Mouse (Mus musculus) cerebellum, adult 2 months (tissue): ENCODE data around the gene Apoc2. TPM values are rescaled to one million over a fixed set of nuclear protein-coding genes. Genes with fewer than 3 reads are reported as not detected.

Source experiments
- DNase-seq, 2 experiments: peaks; one replicate each; pipeline ENCODE4 v3.0.0; 2021
- H3K27ac ChIP-seq: fragments of 200-500 bp; 2 replicates; pipeline ENCODE4 v1.5.1; 2012; ENCODE audit warnings: low read length, control low read depth, inconsistent platforms; ENCODE audit not compliant: insufficient read depth
- H3K27me3 ChIP-seq: fragments of 200-500 bp; 2 replicates; pipeline ENCODE4 v1.6.1; 2012; ENCODE audit warnings: inconsistent platforms, mild to moderate bottlenecking, low read length, moderate library complexity; ENCODE audit not compliant: control insufficient read depth, insufficient read depth
- H3K4me1 ChIP-seq: fragments of 200-500 bp; 2 replicates; pipeline ENCODE4 v1.6.1; 2011; ENCODE audit warnings: low read length; ENCODE audit not compliant: control insufficient read depth, insufficient read depth
- H3K4me3 ChIP-seq: fragments of 200-500 bp; replicated peaks from 2 replicates; pipeline ENCODE3; 2011; ENCODE audit warnings: mild to moderate bottlenecking, low read depth, low read length, control low read depth; ENCODE audit not compliant: insufficient read depth
- CTCF ChIP-seq: fragments of 200-500 bp; IDR thresholded peaks from 2 replicates; pipeline ENCODE4 v1.5.1; 2011; ENCODE audit warnings: low read depth, mild to moderate bottlenecking, control low read depth, low read length, moderate library complexity, borderline replicate concordance; ENCODE audit not compliant: insufficient read depth
- POLR2A ChIP-seq: fragments of 200-500 bp; IDR thresholded peaks from 2 replicates; pipeline ENCODE4 v1.6.1; 2011; ENCODE audit warnings: low read length, control low read depth, borderline replicate concordance; ENCODE audit not compliant: insufficient read depth
- WGBS: fragments of 180-500 bp; shearing (Covaris S2); methylation state at CpG from one replicate; pipeline ENCODE4 v1.1.7; 2018; 5-methylcytosine and 5-hydroxymethylcytosine counted together
- polyA plus RNA-seq: library from polyadenylated mRNA; depleted of rRNA; stranded (reverse); fragments of >200 nt; gene quantifications from 2 replicates; pipeline ENCODE4 v1.2.3, GENCODE M21; 2012

Gene Apoc2
- polyA plus RNA-seq, 1 experiment = not detected

DNA sequence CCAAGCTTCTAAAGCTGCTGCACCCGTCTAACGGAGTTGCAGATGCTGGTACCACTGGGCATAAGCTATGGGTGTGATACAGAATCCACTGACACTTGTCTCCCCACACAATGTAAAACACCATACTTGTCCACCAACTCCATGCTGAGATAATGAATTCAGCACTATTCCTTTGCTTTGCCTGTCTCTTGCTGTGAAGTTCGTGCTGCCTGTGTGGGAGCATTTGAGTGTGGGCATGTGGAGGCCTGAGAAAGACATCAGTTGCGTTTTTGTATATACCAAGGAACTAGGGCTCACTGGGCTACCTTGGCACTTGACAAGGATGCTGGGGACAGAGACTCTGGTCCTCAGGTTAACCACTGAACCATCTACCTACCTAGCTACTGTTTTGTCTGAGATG lies 36.5 kb downstream of the Apoc2 start:
- Histone ChIP-seq H3K4me1 (no peaks in the 10 kb centered on the region), H3K4me3 (no peak overlapping the region), H3K27ac (no peak overlapping the region), H3K27me3 (no peaks in the 10 kb centered on the region)
- no peak for DNase-seq
- no peak for TF ChIP-seq POLR2A
- WGBS = 81% methylated on average over 4 of the region's 4 CpGs

DNA sequence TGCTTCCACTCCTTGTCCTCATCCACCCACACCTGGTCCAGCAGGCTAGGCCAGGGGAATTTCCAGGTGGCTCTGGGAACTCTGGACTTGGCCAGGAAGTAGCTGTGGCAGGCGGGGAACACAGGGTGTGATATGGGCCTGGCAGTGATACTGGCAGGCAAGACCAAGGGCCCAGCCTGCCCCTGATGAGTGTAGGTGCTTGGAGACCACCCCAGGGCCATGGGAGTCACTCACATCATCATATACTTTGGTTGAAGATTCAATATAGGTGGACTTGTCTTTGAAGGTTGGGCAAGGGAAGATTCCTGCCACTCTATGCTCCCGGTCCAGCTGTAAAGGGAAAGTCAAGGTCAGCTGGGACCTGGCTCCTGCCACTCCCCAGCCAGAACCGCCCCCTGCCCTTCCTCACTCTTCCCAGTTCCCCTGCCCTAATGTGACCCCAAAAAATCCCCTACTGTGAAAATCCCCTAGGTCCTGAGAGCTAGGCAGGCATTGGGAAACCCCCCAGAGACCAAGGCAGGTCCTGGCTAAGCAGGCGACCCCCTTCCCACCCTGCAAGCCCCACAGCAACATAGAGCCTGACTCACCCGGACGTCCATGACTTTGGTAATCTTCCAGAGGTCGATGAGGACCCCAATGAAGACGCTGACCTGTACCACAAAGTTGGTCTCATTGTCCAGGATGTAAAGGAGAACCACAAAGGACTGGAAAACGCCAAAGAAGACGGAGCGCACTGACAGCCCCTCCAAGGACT lies 42.5 kb downstream of the Apoc2 start:
- H3K4me1 ChIP-seq = no peaks in the 10 kb centered on the region; the same call in 1 of the 2 replicates
- no peaks in the 10 kb centered on the region for H3K27me3 ChIP-seq
- no peak for TF ChIP-seq CTCF
- TF ChIP-seq POLR2A = no peak
- no peak for DNase-seq
- no peak overlapping the region for H3K4me3 ChIP-seq
- H3K27ac ChIP-seq = no peak overlapping the region
- 87% methylated on average over 11 of the region's 11 CpGs for WGBS

DNA sequence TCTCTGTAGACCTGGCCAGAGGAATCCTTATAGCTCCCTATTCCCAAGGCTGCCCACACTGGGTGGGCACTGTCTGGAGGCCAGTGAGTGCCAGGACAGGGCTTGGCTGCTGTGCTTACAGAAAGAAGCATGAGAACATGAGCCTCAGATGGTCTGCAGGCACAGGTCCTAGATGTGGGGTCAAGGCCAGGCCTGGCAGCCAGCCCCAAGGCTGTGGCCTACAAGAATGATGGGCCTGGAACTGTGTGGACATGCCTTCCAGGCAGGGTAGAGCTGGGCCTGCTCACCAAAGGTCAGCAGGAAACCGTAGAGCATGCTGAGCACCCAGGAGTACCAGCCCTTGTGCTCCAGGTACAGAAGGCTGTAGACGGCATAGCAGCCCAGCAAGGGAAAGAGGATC lies 43.1 kb downstream of the Apoc2 start:
- no peak for DNase-seq
- Histone ChIP-seq H3K27ac (no peak overlapping the region), H3K4me3 (no peak overlapping the region), H3K27me3 (no peaks in the 10 kb centered on the region), H3K4me1 (no peaks in the 10 kb centered on the region; the same call in 1 of the 2 replicates)
- whole genome bisulfite sequencing = 79% methylated on average over 2 of the region's 2 CpGs
- TF ChIP-seq CTCF = no peak
- no peak for TF ChIP-seq POLR2A

DNA sequence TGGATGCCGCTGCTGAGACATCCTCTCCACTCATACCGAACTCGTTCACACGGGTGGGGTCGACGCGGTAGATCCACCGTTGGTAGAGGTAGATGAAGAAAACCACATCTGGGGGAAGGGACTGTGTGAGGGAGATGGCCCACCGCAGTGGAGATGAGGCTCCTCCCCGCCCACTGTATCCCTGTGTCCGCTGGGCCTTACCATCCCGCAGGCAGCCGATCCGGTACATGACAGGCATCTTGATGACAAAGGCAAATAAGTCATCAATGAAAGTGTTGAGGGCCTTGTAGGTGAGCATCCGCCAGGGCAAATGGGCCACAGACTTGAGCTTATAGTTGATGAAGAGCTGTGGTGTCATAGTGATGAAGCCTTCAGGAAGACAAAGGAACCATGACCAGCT lies 43.9 kb downstream of the Apoc2 start:
- no peak overlapping the region for H3K4me3 ChIP-seq
- no peaks in the 10 kb centered on the region for H3K27me3 ChIP-seq
- WGBS = 94% methylated on average over 15 of the region's 15 CpGs
- TF ChIP-seq CTCF (no peak), POLR2A (no peak)
- H3K4me1 ChIP-seq = no peaks in the 10 kb centered on the region; the same call in 1 of the 2 replicates
- H3K27ac ChIP-seq = no peak overlapping the region
- no peak for DNase-seq

DNA sequence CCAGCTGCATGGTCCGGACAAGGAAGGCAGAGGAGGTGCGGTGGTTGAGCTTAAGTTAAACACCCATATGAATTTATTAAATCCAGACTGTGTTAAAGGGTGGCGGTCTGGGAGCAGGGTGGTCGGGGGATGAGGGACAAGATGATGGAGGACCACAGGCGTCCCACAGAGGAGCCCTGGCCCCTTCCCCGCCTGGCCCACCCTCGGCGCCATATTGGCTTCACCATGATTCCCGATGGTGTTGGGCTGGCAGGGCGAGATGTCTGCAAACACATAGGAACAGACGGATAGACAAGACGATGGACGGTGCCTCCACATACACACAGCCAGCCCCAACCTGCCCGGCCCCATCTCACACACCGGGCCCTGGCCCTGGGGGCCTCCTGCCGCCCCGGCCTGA lies 44.5 kb downstream of the Apoc2 start:
- Histone ChIP-seq H3K4me3 (no peak overlapping the region), H3K4me1 (peaks cover 3% of the 10 kb centered on the region; the same call in 1 of the 2 replicates), H3K27ac (no peak overlapping the region), H3K27me3 (no peaks in the 10 kb centered on the region)
- no peak for TF ChIP-seq POLR2A
- TF ChIP-seq CTCF = no peak
- no peak for DNase-seq
- WGBS = 89% methylated on average over 17 of the region's 17 CpGs

DNA sequence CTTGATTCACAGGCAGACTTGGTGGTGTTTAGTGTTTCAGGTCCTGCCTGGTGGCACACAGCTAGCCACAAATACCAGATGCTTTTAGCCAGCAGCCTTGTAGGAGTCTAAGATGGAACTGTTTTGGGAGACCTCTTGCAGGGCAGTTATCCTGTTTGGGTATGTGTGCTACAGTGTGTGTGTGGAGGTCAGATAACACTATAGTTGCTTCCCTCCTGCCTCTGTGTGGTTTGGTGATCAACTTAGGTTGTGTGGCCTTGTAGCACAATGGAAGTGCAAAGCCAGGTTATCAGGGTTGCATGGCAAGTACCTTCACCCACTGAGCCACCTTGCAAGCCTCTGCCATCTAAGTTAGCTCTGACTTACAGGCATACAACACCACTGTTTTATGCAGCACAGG lies 45.0 kb downstream of the Apoc2 start:
- TF ChIP-seq CTCF (no peak), POLR2A (no peak)
- DNase-seq = no peak

DNA sequence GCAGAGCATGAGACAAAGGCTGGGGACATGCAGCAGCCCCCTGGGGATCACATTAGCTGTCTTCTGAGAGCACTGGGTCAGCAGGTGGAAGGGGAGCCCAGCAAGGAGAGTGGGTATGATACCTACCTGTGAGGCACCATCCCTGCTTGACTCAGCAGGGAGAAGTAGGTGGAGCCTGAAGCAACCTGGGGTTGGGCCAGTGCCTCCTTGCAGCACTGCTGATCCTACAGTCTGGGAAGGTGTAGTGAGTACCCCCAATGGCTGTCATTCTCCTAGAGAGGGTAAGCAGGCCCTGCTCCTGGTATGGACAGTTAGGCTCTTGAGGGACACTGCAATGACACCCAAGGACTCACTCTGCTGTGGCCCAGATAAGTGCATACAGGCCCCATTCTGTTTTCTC lies 45.5 kb downstream of the Apoc2 start:
- Histone ChIP-seq H3K4me3 (no peak overlapping the region), H3K27me3 (no peaks in the 10 kb centered on the region), H3K4me1 (peaks cover 5% of the 10 kb centered on the region; the same call in 1 of the 2 replicates), H3K27ac (no peak overlapping the region)
- no peak for TF ChIP-seq CTCF
- no peak for TF ChIP-seq POLR2A
- DNase-seq = no peak

More for the DNA sequence above, 45.0 kb downstream of the Apoc2 start:
- no peak overlapping the region for H3K27ac ChIP-seq
- H3K27me3 ChIP-seq = no peaks in the 10 kb centered on the region
- H3K4me1 ChIP-seq = peaks cover 5% of the 10 kb centered on the region; the same call in 1 of the 2 replicates
- no peak overlapping the region for H3K4me3 ChIP-seq

DNA sequence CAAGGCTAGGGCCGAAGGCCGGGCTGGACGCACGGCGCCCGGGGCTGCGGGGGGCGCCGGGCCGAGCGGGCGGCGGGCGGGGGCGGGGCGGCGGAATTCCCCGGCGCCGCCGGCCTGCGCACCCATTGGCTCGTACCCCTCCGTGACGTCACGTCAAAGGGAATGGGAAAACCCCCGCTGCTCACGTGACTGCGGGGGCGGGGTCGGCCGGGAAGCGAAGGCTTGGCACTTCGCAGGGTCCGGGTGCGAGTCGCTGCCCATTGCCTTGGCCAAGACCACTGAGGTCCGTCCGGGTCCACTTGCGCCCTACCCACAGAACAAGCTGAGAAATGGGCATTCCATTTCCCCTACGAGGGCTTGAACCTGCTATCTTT lies 48.4 kb downstream of the Apoc2 start, which contains the start of gene Relb:
TSS of gene Relb (minus strand) at position 78 of the 374 bp plus-strand sequence.
- Histone ChIP-seq H3K4me1 (peaks cover 5% of the 10 kb centered on the region; the same call in 1 of the 2 replicates), H3K27me3 (no peaks in the 10 kb centered on the region), H3K27ac (no peak within 1 kb of the TSS), H3K4me3 (peak within 1 kb of the TSS; percentile 62)
- TF ChIP-seq POLR2A (no peak), CTCF (no peak)
- 1% methylated on average over 40 of the region's 41 CpGs for WGBS
- DNase-seq = peak; percentile 87
